Mouse (Mus musculus) myocyte (in vitro differentiated cells): ENCODE measurements around the gene Rab11fip4. TPM values are rescaled to one million over a fixed set of nuclear protein-coding genes. Genes with fewer than 3 reads are reported as not detected.

ENCODE experiments used
- H3K27me3 ChIP-seq: one replicate; pipeline ENCODE4 v1.6.1; 2011; ENCODE audit not compliant: control insufficient read depth, insufficient read depth, insufficient read length
- H3K36me3 ChIP-seq: one replicate; pipeline ENCODE4 v1.6.1; 2011; ENCODE audit not compliant: control insufficient read depth, insufficient read depth
- H3K4me2 ChIP-seq: one replicate; pipeline ENCODE4 v1.6.1; 2011; ENCODE audit warnings: low read depth, control low read depth
- H3K4me3 ChIP-seq: one replicate; pipeline ENCODE4 v1.5.1; 2011; ENCODE audit warnings: mild to moderate bottlenecking, control low read depth, moderate library complexity
- H3K79me2 ChIP-seq: one replicate; pipeline ENCODE4 v1.6.1; 2011; ENCODE audit not compliant: control insufficient read depth, insufficient read depth
- H3ac ChIP-seq: one replicate; pipeline ENCODE4 v1.6.1; 2011; ENCODE audit not compliant: control insufficient read depth, insufficient read length
- CEBPB ChIP-seq: IDR thresholded peaks from 2 replicates; pipeline ENCODE4 v1.6.1; 2011; ENCODE audit warnings: mild to moderate bottlenecking, moderate library complexity; ENCODE audit not compliant: poor library complexity, insufficient read depth, severe bottlenecking
- E2F4 ChIP-seq: IDR thresholded peaks from one replicate; pipeline ENCODE4 v1.6.1; 2011; ENCODE audit warnings: mild to moderate bottlenecking, control low read depth, moderate library complexity; ENCODE audit not compliant: insufficient read depth
- MAX ChIP-seq: IDR thresholded peaks from one replicate; pipeline ENCODE4 v1.6.1; 2011; ENCODE audit warnings: low read depth, mild to moderate bottlenecking, control low read depth
- MYOD1 ChIP-seq, 3 experiments: IDR thresholded peaks; one replicate each; pipeline ENCODE4 v1.6.1; 2011; ENCODE audit warnings: control low read depth in 2 of 3, low read depth in 2 of 3, mild to moderate bottlenecking in 2 of 3, moderate library complexity in 1 of 3; ENCODE audit not compliant: insufficient read length in 2 of 3, control insufficient read depth in 1 of 3
- MYOG ChIP-seq, 3 experiments: IDR thresholded peaks; one replicate each; pipeline ENCODE4 v1.6.1; 2011; ENCODE audit warnings: control low read depth in 2 of 3, low read depth in 2 of 3, mild to moderate bottlenecking in 2 of 3; ENCODE audit not compliant: insufficient read length in 2 of 3, control insufficient read depth in 1 of 3, insufficient read depth in 1 of 3
- POLR2A ChIP-seq: IDR thresholded peaks from one replicate; pipeline ENCODE4 v1.6.1; 2011; ENCODE audit warnings: low read depth, mild to moderate bottlenecking, control low read depth, moderate library complexity; ENCODE audit not compliant: insufficient read length
- POLR2AphosphoS2 ChIP-seq: IDR thresholded peaks from one replicate; pipeline ENCODE4 v1.6.1; 2011; ENCODE audit warnings: low read depth, control low read depth; ENCODE audit not compliant: insufficient read length
- REST ChIP-seq: IDR thresholded peaks from one replicate; pipeline ENCODE4 v1.6.1; 2011; ENCODE audit warnings: mild to moderate bottlenecking, control low read depth, moderate library complexity; ENCODE audit not compliant: insufficient read depth, insufficient read length
- SRF ChIP-seq: IDR thresholded peaks from one replicate; pipeline ENCODE4 v1.6.1; 2011; ENCODE audit warnings: low read depth; ENCODE audit not compliant: control insufficient read depth, insufficient read length
- TCF12 ChIP-seq: IDR thresholded peaks from one replicate; pipeline ENCODE4 v1.6.1; 2011; ENCODE audit warnings: mild to moderate bottlenecking, control low read depth; ENCODE audit not compliant: poor library complexity, insufficient read depth, severe bottlenecking
- TCF3 ChIP-seq: IDR thresholded peaks from one replicate; pipeline ENCODE4 v1.6.1; 2011; ENCODE audit warnings: low read depth, control low read depth; ENCODE audit not compliant: insufficient read length
- USF1 ChIP-seq: IDR thresholded peaks from one replicate; pipeline ENCODE4 v1.6.1; 2011; ENCODE audit warnings: low read depth, mild to moderate bottlenecking, control low read depth, moderate library complexity
- polyA plus RNA-seq: library from polyadenylated mRNA; unstranded; fragments of >200 nt; fragmentation: generic; extraction: Trizol; gene quantifications from one replicate; pipeline ENCODE4 v1.2.1, GENCODE M21; 2012; ENCODE audit warnings: missing spikeins

Rab11fip4 gene
- polyA plus RNA-seq, 1 experiment, result 0.04 TPM

GRCm38 (mm10) chr11:79612046-79612600 lies 21.1 kb downstream of the Rab11fip4 start:
- H3K27me3 ChIP-seq, result no peaks in the 10 kb centered on the region
- TF ChIP-seq POLR2A, result no peak
- TF ChIP-seq MAX, result no peak
- TF ChIP-seq USF1, result no peak
- TF ChIP-seq TCF12, result no peak
- no peak for TF ChIP-seq REST
- no peak for TF ChIP-seq MYOG (IDR thresholded peaks at IDR 0.05; ENCODE audit: control insufficient read depth in 1 of 3, insufficient read depth in 1 of 3, insufficient read length in 2 of 3, low read depth in 2 of 3)
- no peak for TF ChIP-seq SRF
- TF ChIP-seq TCF3, result no peak
- no peak for TF ChIP-seq CEBPB
- TF ChIP-seq E2F4, result no peak
- no peak overlapping the region for H3K4me2 ChIP-seq
- no peak overlapping the region for H3K4me3 ChIP-seq
- no peak overlapping the region for H3ac ChIP-seq
- no peaks in the 10 kb centered on the region for H3K79me2 ChIP-seq
- H3K36me3 ChIP-seq, result no peaks in the 10 kb centered on the region

GRCm38 (mm10) chr11:79613084-79613483 lies 22.1 kb downstream of the Rab11fip4 start:
- no peak overlapping the region for H3K4me2 ChIP-seq
- H3K36me3 ChIP-seq, result no peaks in the 10 kb centered on the region
- H3K4me3 ChIP-seq, result no peak overlapping the region
- no peak overlapping the region for H3ac ChIP-seq
- TF ChIP-seq USF1, result no peak
- no peak for TF ChIP-seq MYOG (IDR thresholded peaks at IDR 0.05; ENCODE audit: control insufficient read depth in 1 of 3, insufficient read depth in 1 of 3, insufficient read length in 2 of 3, low read depth in 2 of 3)
- no peaks in the 10 kb centered on the region for H3K79me2 ChIP-seq
- H3K27me3 ChIP-seq, result no peaks in the 10 kb centered on the region

GRCm38 (mm10) chr11:79613711-79614110 lies 22.7 kb downstream of the Rab11fip4 start:
- H3K79me2 ChIP-seq, result no peaks in the 10 kb centered on the region
- no peak overlapping the region for H3ac ChIP-seq
- TF ChIP-seq MYOG (IDR thresholded peaks at IDR 0.05; ENCODE audit: control insufficient read depth in 1 of 3, insufficient read depth in 1 of 3, insufficient read length in 2 of 3, low read depth in 2 of 3), result no peak
- no peak for TF ChIP-seq MYOD1 (IDR thresholded peaks at IDR 0.05; ENCODE audit: control insufficient read depth in 1 of 3, insufficient read length in 2 of 3, low read depth in 2 of 3)
- no peak for TF ChIP-seq SRF
- no peak for TF ChIP-seq REST
- TF ChIP-seq TCF3, result no peak
- no peak for TF ChIP-seq USF1
- no peak for TF ChIP-seq POLR2AphosphoS2
- no peak for TF ChIP-seq MAX
- TF ChIP-seq POLR2A, result no peak
- no peak for TF ChIP-seq E2F4
- no peaks in the 10 kb centered on the region for H3K27me3 ChIP-seq
- H3K4me3 ChIP-seq, result no peak overlapping the region
- no peak overlapping the region for H3K4me2 ChIP-seq
- H3K36me3 ChIP-seq, result no peaks in the 10 kb centered on the region

GRCm38 (mm10) chr11:79614880-79615279 lies 23.9 kb downstream of the Rab11fip4 start:
- TF ChIP-seq USF1, result no peak
- TF ChIP-seq MAX, result no peak
- no peak for TF ChIP-seq REST
- Histone ChIP-seq H3K36me3 (no peaks in the 10 kb centered on the region), H3K79me2 (no peaks in the 10 kb centered on the region), H3ac (no peak overlapping the region), H3K4me2 (no peak overlapping the region), H3K4me3 (no peak overlapping the region), H3K27me3 (no peaks in the 10 kb centered on the region)

GRCm38 (mm10) chr11:79615871-79616270 lies 24.9 kb downstream of the Rab11fip4 start:
- Histone ChIP-seq H3K79me2 (no peaks in the 10 kb centered on the region), H3K4me2 (no peak overlapping the region), H3ac (no peak overlapping the region), H3K27me3 (no peaks in the 10 kb centered on the region), H3K4me3 (no peak overlapping the region), H3K36me3 (no peaks in the 10 kb centered on the region)
- TF ChIP-seq USF1 (no peak), TCF12 (no peak)

GRCm38 (mm10) chr11:79617991-79618390 lies 27.0 kb downstream of the Rab11fip4 start:
- Histone ChIP-seq H3K79me2 (no peaks in the 10 kb centered on the region), H3ac (no peak overlapping the region), H3K36me3 (no peaks in the 10 kb centered on the region), H3K4me3 (no peak overlapping the region), H3K4me2 (no peak overlapping the region), H3K27me3 (no peaks in the 10 kb centered on the region)
- TF ChIP-seq CEBPB (no peak), SRF (no peak), MYOD1 (IDR thresholded peaks at IDR 0.05; ENCODE audit: control insufficient read depth in 1 of 3, insufficient read length in 2 of 3, low read depth in 2 of 3) (no peak), TCF12 (no peak), E2F4 (no peak), MAX (no peak), MYOG (IDR thresholded peaks at IDR 0.05; ENCODE audit: control insufficient read depth in 1 of 3, insufficient read depth in 1 of 3, insufficient read length in 2 of 3, low read depth in 2 of 3) (no peak), REST (no peak)
